Mouse (Mus musculus): Measurements from ENCODE around the gene Ski.
A peak's percentile ranks its signal among the peaks of the same experiment; 100 is the strongest.

Ski gene

GRCm38 (mm10) chr4:155129996-155130395, 92.4 kb downstream of the Ski start:
- no peak for DNase-seq (ENCODE audit: low read depth, low spot score)

DNA sequence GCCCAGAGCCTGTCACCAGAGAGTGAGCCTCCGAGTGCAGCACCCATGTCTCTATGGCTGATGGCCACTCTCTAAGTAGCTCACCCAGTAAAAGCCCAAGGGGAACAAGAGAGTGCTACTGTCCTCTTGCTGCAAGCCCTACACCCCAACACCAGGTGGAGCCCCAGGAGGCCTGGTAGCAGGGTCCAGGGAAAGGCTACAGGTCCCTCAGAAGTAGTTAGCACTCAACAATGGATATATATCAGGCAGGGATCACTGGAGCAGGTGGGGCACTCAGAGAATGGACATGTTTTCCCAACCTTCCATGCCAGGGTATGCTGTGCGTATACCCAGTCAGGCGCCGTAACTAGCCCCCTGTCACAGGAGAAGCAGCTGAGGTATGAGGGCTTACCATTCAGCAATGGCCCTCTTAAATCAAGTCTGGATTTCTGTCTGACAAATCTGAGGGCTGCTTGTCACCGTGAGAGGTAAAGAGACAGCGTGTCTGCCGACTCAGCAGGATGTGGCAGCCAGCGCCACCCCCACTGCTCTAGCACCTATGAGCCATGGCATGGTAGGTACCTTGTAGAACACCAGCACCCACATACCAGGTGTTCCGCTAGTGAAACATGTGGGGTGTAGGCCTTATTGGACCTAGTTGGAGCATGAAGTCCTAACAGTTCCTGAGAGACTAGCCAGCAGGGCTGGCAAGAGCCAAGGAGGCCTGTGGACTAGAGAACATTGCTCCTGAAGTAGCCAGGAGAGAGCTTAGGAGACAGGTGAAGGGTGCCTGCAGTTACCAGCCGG, 93.1 kb downstream of the Ski start:
- DNase-seq (ENCODE audit: low read depth, low spot score) = no peak

DNA sequence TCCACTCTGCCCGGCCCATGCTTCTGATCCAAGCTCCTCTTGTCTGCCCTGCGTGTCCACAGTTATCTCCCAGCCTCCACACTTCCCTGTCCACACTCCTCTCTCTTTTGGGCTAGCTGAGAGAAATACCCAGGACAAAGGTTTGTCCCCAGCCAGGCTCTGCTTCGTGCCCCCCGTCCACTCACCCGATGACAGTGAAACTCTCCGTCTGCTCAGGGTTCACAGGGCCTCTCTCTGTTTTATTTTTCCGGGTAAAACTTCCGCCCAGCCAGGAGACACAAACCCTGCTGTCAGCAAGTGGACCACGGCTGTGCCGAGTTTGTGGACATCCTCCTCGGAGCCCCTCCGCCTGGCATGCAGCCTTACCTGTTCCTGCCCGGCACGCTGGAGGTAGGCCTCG, 94.0 kb downstream of the Ski start:
- no peak for DNase-seq (ENCODE audit: low read depth, low spot score)

GRCm38 (mm10) chr4:155126602-155127372, 95.6 kb downstream of the Ski start:
- DNase-seq (ENCODE audit: low read depth, low spot score) = no peak

DNA sequence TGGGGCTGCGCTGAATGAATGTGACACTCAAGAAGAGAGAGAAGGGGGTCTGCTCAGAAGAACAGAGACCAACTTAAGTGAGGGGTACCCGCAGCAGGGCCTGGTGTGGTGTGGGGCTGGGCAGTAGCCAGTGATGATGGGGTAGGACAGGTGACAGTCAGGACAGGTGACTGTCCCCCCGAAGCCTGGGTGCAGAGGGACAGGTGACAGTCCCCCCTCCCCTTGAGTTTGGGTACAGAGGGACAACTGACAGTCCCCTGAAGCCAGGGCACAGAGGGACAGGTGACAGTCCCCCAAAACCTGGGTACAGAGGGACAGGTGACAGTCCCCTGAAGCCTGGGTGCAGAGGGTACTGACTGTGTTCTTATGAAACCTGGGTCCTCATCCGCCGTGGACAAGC, 96.2 kb downstream of the Ski start:
- no peak for DNase-seq (ENCODE audit: low read depth, low spot score)

DNA sequence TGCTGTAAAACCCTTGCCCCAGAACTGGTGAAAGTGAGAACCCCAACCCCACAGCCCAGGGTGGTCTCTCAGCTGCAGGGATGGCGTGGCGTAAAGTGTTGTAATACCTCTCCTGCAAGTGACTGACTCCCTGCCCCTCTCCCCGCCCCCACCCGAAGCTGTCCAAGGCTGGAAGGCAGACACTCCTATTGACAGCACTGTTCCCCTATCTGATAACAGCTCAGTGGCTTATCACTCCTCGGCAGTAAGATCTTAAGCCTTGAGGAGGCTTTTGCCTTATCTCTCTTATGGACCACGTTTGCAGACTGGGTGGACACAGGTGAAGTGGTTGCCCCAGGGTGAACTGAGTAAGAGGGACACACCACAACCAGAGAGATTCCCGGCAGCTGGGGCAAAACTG, 97.1 kb downstream of the Ski start:
- no peak for DNase-seq (ENCODE audit: low read depth, low spot score)

GRCm38 (mm10) chr4:155123868-155124534, 98.4 kb downstream of the Ski start:
- DNase-seq (ENCODE audit: low read depth, low spot score) = peak; percentile 61

DNA sequence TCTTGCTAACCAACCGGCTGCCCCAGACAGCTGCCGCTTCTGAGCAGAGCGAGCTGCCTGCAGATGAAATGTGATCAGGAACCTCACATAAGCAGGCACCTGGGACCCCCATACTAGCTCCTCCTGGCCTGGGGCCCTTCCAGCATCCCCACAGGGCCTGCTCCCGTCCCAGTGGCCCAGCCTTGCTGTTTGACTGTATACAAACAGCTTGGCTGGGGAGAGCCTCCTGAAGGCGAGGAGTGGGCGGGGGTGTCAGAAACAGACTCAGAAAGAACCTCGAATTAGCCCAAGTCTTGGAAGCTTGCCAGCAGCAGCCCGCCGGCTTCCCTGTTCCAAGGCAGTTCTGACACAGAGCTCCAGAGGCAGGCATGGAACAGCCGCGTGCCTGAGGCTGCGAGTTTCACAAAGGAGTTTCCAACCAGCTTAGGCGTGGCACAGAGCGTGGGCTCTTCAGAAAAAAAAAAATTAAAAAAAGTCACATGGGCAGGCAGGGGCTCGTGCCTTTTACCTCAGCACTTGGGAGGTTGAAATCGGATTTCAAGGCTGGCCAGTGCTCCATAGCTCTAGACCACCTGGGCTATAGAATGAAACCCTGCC, 99.8 kb downstream of the Ski start:
- DNase-seq (ENCODE audit: low read depth, low spot score) = peak; percentile 68

- no peak for DNase-seq (ENCODE audit: low read depth, low spot score)
Measured at GRCm38 (mm10) chr4:155121915-155122443, 100.4 kb downstream of the Ski start.

- DNase-seq (ENCODE audit: low read depth, low spot score) = no peak
Measured at GRCm38 (mm10) chr4:155121222-155121621, 101.2 kb downstream of the Ski start.

DNA sequence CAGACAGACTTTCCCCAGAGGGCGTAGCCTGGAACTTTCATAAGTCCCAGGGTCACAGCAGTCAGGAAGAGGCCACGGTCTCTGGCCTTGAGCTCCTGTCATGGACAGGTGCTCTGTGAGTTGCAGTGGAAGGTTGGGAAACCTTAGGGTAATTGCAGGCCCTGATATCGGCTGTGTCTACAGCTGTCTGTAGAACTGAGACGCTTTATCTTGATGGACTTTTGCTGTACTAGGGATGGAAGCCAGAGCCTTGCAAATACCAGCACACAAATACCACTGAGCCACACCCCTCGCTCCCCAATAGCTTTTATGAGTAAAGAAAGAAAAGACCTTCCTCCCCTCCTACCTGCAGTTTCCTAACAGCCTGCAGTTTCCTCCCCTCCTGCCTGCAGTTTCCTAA, 101.8 kb downstream of the Ski start:
- DNase-seq (ENCODE audit: low read depth, low spot score) = no peak

DNA sequence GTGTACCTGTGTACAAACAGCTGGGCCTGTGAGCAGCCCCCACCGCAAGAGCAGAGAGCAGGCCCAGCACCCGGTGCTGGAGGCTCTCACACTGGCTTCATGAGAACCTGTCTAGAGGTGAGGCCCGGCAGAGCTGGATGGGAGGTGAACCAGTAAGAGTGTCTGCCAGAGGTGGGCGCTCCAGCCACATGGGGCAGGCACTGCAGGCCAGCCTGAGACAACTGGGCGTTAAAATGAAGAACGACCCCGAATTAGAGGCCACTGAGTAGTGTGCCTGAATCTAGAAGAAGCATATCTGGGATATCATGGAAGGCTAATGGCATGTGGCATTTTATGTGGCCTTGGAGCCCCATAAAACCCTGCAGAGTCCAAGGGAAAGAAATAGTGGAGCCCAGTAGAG, 102.4 kb downstream of the Ski start:
- DNase-seq (ENCODE audit: low read depth, low spot score) = no peak

DNA sequence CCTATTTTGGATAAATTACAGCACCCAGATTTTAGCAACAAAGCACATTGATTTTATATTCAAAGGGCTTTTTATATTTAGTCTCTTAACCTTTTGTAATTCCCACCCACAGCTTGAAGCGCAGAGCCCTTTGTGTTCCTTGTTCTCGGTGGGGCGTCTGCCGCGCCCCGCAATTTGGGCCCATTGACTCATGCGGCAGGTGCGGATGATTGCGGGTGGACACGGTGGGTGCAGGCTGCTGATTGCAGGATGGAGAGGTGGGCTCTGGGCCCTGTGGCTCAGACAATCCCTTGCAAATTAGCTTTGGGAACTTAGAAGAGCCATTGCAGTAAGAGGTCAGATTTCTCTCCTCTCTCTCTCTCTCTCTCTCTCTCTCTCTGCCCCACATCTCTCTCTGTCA, 104.1 kb downstream of the Ski start:
- DNase-seq (ENCODE audit: low read depth, low spot score) = peak; percentile 30

- no peak for DNase-seq (ENCODE audit: low read depth, low spot score)
Measured at GRCm38 (mm10) chr4:155117396-155117978, 104.9 kb downstream of the Ski start.

GRCm38 (mm10) chr4:155116607-155117006, 105.8 kb downstream of the Ski start:
- no peak for DNase-seq (ENCODE audit: low read depth, low spot score)

- DNase-seq (ENCODE audit: low read depth, low spot score) = peak; percentile 83
Measured at GRCm38 (mm10) chr4:155113766-155114410, 108.5 kb downstream of the Ski start.

DNA sequence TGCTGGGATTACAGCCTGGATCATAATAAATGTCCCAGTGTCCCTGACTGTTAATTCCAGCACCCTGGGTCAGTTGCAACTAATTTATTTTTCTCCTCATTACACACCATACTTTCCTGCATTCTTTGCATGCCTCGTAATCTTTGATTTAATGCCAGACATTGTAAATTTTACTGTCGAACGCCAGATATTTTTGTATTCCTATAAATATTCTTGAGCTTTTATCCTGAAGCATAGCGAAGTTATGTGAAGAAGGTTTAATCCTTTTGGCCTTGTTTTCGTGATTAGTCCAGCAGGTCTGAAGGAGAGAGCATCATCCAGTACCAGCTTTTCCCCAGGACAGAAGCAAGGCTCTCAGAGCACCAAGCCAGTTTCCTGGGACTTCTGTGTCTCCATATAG, 112.9 kb downstream of the Ski start:
- no peak for DNase-seq (ENCODE audit: low read depth, low spot score)

DNA sequence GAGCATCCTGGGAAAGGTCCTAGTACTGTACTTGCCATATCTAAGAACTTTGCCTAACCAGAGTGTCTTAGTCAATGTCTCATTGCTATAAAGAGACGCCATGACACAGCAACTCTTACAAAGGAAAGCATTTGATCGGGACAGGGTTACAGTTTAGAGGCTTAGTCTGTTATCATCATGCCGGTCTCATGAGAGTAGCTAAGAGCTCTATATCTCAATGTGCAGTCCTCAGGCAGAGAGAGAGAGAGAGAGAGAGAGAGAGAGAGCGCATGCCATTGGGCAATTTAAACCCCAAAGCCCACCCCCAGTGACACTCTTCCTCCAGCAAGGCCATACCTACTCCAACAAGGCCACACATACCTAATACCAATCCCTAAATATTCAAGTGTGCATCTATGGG, 114.5 kb downstream of the Ski start:
- no peak for DNase-seq (ENCODE audit: low read depth, low spot score)

Data from ES-CJ7 (cell line).